Mouse (Mus musculus): Measurements from ENCODE around the gene Ccl8. TPM values are rescaled to one million over a fixed set of nuclear protein-coding genes. Genes with fewer than 3 reads are reported as not detected.

Gene Ccl8
- polyA plus RNA-seq, 2 experiments: not detected

DNA sequence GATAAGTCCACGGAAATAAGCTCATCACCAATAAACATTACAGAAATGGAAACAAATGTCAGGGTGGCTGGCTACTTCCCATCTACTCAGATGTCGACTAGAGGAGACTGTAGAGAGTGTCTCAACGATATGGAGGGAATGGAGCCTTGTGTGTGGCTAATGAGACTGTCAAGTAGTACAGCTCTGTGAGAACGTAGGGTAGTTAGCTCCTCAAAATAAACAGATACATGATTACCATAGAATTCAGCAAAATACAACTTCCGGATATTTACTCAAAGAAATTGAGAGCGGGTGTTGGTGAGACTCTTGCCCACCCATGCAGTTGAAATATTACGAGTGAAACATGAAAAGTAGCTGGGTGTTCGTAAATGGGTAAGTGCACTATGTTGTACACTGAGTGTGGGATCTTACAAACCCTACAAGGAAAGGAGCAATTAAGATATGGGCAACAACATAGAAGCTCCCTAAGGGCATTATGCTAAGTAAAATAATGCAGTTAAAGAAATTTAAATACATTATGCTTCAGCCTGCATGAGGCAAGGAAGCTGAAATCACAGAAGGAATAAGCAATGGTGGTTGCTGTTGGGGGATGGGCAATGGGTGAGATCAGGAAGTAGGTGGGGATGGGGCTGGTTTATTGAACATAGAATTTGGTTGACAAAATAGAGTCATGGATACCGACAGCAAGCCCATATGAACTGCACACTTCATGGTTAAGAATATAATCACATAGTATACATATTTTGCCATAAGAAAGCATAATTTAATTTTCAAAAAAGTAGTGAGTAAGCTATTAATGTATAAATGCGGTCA lies 15.3 kb upstream of the Ccl8 start:
- Histone ChIP-seq H3K9ac (replicated peaks) (no peak overlapping the region), H3K27ac (no peak overlapping the region), H3K4me3 (ENCODE audit: insufficient read depth in 1 of 2, low read depth in 2 of 2, low read length in 2 of 2) (no peak overlapping the region), H3K4me2 (ENCODE audit: low read depth) (no peak overlapping the region), H3K36me3 (replicated peaks; ENCODE audit: control insufficient read depth, insufficient read depth, low read depth) (no peaks in the 10 kb centered on the region), H3K9me3 (ENCODE audit: control insufficient read depth, low read length) (no peaks in the 10 kb centered on the region), H3K4me1 (replicated peaks; ENCODE audit: control insufficient read depth in 2 of 2, insufficient read depth in 2 of 2, low read length in 1 of 2) (no peaks in the 10 kb centered on the region), H3K27me3 (ENCODE audit: control insufficient read depth, insufficient read depth, low read length) (no peaks in the 10 kb centered on the region)
- WGBS (ENCODE audit: insufficient replicate concordance): 56% methylated on average over 10 of the region's 10 CpGs
- TF ChIP-seq CTCF (IDR thresholded peaks at IDR 0.05; ENCODE audit: low read depth): no peak
- TF ChIP-seq EP300 (IDR thresholded peaks at IDR 0.05; ENCODE audit: low read depth): no peak
- DNase-seq (ENCODE audit: low read depth in 3 of 3, low spot score in 3 of 3) (no peak), ATAC-seq (ENCODE audit: insufficient read depth) (no peak)

DNA sequence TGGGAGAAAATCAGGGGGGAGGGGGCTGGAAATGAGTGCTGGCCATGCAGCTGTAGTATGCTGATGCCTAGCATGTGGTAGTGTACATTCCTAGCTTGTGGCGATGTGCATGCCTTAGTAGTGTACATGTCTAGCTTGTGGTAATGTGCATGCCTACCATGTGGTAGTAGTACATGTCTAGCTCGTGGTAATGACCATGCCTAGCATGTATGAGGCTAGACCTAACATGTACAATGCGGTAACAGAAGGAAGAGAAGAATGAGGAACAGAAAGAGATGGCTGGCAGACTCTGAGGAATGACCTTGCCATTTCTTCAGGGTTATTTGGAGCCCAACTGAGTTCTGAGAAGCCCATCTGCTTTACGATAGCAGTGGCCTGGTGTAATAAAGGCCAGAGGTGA lies 13.9 kb upstream of the Ccl8 start:
- H3K9me3 ChIP-seq (ENCODE audit: control insufficient read depth, low read length): no peaks in the 10 kb centered on the region
- no peaks in the 10 kb centered on the region for H3K36me3 ChIP-seq (replicated peaks; ENCODE audit: control insufficient read depth, insufficient read depth, low read depth)
- H3K9ac ChIP-seq (replicated peaks): no peak overlapping the region
- no peak for ATAC-seq (ENCODE audit: insufficient read depth)
- no peak for TF ChIP-seq EP300 (IDR thresholded peaks at IDR 0.05; ENCODE audit: low read depth)
- no peak for TF ChIP-seq CTCF (IDR thresholded peaks at IDR 0.05; ENCODE audit: low read depth)
- H3K27me3 ChIP-seq (ENCODE audit: control insufficient read depth, insufficient read depth, low read length): no peaks in the 10 kb centered on the region
- no peak overlapping the region for H3K4me2 ChIP-seq (ENCODE audit: low read depth)
- H3K4me1 ChIP-seq (replicated peaks; ENCODE audit: control insufficient read depth in 2 of 2, insufficient read depth in 2 of 2, low read length in 1 of 2): no peaks in the 10 kb centered on the region
- H3K27ac ChIP-seq: no peak overlapping the region
- H3K4me3 ChIP-seq (ENCODE audit: insufficient read depth in 1 of 2, low read depth in 2 of 2, low read length in 2 of 2): no peak overlapping the region
- WGBS (ENCODE audit: insufficient replicate concordance): 46% methylated on average over 4 of the region's 4 CpGs
- DNase-seq (ENCODE audit: low read depth in 3 of 3, low spot score in 3 of 3): no peak

DNA sequence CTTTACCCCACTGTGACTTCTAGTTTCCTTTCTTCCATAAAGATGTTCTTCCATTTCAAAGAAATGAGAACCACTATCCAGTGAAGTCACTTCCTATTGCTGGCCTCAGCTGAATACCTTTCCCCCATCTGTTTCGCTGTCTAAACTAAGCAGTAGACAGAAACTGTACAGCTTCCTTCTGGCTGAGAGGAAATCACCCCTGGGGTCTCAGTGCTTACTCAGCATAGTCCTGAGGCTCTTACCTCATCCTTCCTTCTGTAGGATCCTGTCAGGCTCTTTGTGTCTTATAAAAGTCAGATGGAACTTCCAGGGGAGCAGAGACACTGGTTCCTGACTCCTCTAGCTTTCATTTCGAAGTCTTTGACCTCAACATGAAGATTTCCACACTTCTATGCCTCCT lies 13.5 kb upstream of the Ccl8 start, which contains the start of gene Ccl12:
TSS of gene Ccl12 (plus strand) at position 317 of the 400 bp plus-strand sequence.
- H3K9ac ChIP-seq (replicated peaks): no peak within 1 kb of the TSS
- H3K9me3 ChIP-seq (ENCODE audit: control insufficient read depth, low read length): no peaks in the 10 kb centered on the region
- no peak within 1 kb of the TSS for H3K4me3 ChIP-seq (ENCODE audit: insufficient read depth in 1 of 2, low read depth in 2 of 2, low read length in 2 of 2)
- H3K27ac ChIP-seq: no peak within 1 kb of the TSS
- H3K27me3 ChIP-seq (ENCODE audit: control insufficient read depth, insufficient read depth, low read length): no peaks in the 10 kb centered on the region
- no peak within 1 kb of the TSS for H3K4me2 ChIP-seq (ENCODE audit: low read depth)
- ATAC-seq (ENCODE audit: insufficient read depth): no peak
- H3K36me3 ChIP-seq (replicated peaks; ENCODE audit: control insufficient read depth, insufficient read depth, low read depth): no peaks in the 10 kb centered on the region
- DNase-seq (ENCODE audit: low read depth in 3 of 3, low spot score in 3 of 3): no peak
- H3K4me1 ChIP-seq (replicated peaks; ENCODE audit: control insufficient read depth in 2 of 2, insufficient read depth in 2 of 2, low read length in 1 of 2): no peaks in the 10 kb centered on the region
- 26% methylated on average over 2 of the region's 2 CpGs for WGBS (ENCODE audit: insufficient replicate concordance)
- no peak for TF ChIP-seq CTCF (IDR thresholded peaks at IDR 0.05; ENCODE audit: low read depth)

DNA sequence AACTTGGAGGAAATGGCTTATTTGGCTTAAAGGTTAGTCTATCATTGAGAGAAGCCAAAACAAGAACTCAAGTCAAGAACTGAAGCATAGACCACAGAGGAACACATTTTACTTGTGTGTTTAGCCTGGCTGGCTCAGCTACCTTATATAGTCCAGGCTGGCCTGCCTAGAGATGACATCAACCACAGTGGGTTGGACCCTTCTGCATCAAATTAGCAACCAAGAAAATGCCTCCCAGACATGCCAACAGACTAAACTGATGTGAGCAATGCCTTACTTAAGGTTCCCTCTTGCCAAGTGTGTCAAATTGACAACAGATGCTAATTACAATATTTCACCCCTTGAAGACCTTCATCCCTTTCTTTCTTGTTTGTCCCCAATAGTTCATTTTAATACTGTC lies 5.4 kb upstream of the Ccl8 start:
- TF ChIP-seq CTCF (IDR thresholded peaks at IDR 0.05; ENCODE audit: low read depth): no peak
- no peak for TF ChIP-seq EP300 (IDR thresholded peaks at IDR 0.05; ENCODE audit: low read depth)
- DNase-seq (ENCODE audit: low read depth in 3 of 3, low spot score in 3 of 3) (no peak), ATAC-seq (ENCODE audit: insufficient read depth) (no peak)
- Histone ChIP-seq H3K9me3 (ENCODE audit: control insufficient read depth, low read length) (no peaks in the 10 kb centered on the region), H3K9ac (replicated peaks) (no peak overlapping the region), H3K4me2 (ENCODE audit: low read depth) (no peak overlapping the region), H3K4me3 (ENCODE audit: insufficient read depth in 1 of 2, low read depth in 2 of 2, low read length in 2 of 2) (no peak overlapping the region), H3K27me3 (ENCODE audit: control insufficient read depth, insufficient read depth, low read length) (no peaks in the 10 kb centered on the region), H3K36me3 (replicated peaks; ENCODE audit: control insufficient read depth, insufficient read depth, low read depth) (no peaks in the 10 kb centered on the region), H3K4me1 (replicated peaks; ENCODE audit: control insufficient read depth in 2 of 2, insufficient read depth in 2 of 2, low read length in 1 of 2) (no peaks in the 10 kb centered on the region), H3K27ac (no peak overlapping the region)

DNA sequence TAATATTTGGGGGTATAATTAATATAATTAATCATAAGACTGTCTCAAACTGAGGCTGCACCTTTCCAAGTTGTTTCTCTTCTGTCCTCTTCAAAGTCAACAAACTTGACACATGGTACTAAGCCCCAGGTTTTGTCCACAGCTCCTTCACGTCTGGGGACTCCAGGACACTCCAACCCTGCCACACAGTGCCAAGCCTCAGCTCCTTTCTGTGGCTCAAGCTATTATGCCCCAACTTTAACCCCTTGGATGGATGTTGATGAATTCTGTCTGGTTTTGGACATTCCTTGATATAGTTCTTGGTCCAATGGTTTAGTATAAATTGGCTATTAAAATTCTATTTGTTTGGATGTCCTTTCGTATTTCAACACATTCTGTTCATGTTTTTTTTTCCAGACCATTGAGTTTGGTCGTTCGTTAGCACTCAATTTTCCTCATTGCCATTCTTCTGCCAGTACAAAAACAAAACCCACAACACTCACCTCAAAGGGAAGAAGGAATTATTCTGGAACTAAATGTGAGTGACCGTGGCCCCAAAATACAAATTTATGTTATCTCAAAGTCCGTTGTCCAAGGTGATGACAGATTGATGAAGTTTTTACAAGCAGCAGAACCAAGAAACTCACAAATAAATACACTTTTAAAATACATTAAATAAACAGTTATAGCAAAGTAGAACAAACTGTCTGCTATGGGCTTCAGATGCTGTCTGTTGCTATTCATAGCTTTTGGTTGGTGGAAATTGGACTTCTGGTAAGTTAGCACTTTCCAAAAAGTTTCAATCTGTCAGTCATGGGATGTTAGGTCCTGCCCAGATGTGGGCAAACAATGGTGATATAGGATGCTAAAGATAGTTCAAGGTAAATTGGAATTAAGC lies 4.4 kb upstream of the Ccl8 start:
- no peak overlapping the region for H3K4me2 ChIP-seq (ENCODE audit: low read depth)
- no peak overlapping the region for H3K27ac ChIP-seq
- ATAC-seq (ENCODE audit: insufficient read depth): no peak
- TF ChIP-seq EP300 (IDR thresholded peaks at IDR 0.05; ENCODE audit: low read depth): no peak
- no peak for TF ChIP-seq CTCF (IDR thresholded peaks at IDR 0.05; ENCODE audit: low read depth)
- DNase-seq (ENCODE audit: low read depth in 3 of 3, low spot score in 3 of 3): no peak
- H3K36me3 ChIP-seq (replicated peaks; ENCODE audit: control insufficient read depth, insufficient read depth, low read depth): no peaks in the 10 kb centered on the region
- no peaks in the 10 kb centered on the region for H3K4me1 ChIP-seq (replicated peaks; ENCODE audit: control insufficient read depth in 2 of 2, insufficient read depth in 2 of 2, low read length in 1 of 2)
- no peaks in the 10 kb centered on the region for H3K9me3 ChIP-seq (ENCODE audit: control insufficient read depth, low read length)
- no peaks in the 10 kb centered on the region for H3K27me3 ChIP-seq (ENCODE audit: control insufficient read depth, insufficient read depth, low read length)
- H3K4me3 ChIP-seq (ENCODE audit: insufficient read depth in 1 of 2, low read depth in 2 of 2, low read length in 2 of 2): no peak overlapping the region
- WGBS (ENCODE audit: insufficient replicate concordance): 53% methylated on average over 6 of the region's 6 CpGs
- no peak overlapping the region for H3K9ac ChIP-seq (replicated peaks)

Data from liver, embryonic 14.5 days (tissue).